Mouse (Mus musculus) hindbrain, postnatal 0 days (tissue): ENCODE measurements at regions not wholly inside any gene's neighbourhood (a gene's known extent, or its start where the extent isn't known, plus 50 kb on each side); places are given as distances from the start of the nearest gene placed in this dataset.

Experiments
- ATAC-seq: fragments of 200-750 bp; cut with Nextera tagmentation; 2 replicates; pipeline ENCODE4 v1.8.0; 2017; ENCODE audit warnings: mild to moderate bottlenecking, moderate TSS enrichment, moderate library complexity
- DNase-seq: peaks from one replicate; pipeline ENCODE4 v3.0.0-alpha.2; 2015; ENCODE audit warnings: low spot score
- H3K27ac ChIP-seq: fragments of 300-500 bp; sonication (generic); 2 replicates; pipeline ENCODE4 v1.5.1; 2014; ENCODE audit warnings: mild to moderate bottlenecking
- H3K27me3 ChIP-seq: fragments of 300-500 bp; sonication (generic); 2 replicates; pipeline ENCODE4 v1.6.1; 2014; ENCODE audit warnings: low read length, mixed read lengths; ENCODE audit not compliant: insufficient read depth
- H3K36me3 ChIP-seq: fragments of 300-500 bp; sonication (generic); 2 replicates; pipeline ENCODE4 v1.6.1; 2014; ENCODE audit warnings: low read length, mixed read lengths; ENCODE audit not compliant: insufficient read depth
- H3K4me1 ChIP-seq: fragments of 300-500 bp; sonication (generic); 2 replicates; pipeline ENCODE4 v1.6.1; 2014; ENCODE audit warnings: antibody characterized with exemption, low read length, mixed read lengths; ENCODE audit not compliant: insufficient read depth
- H3K4me2 ChIP-seq: fragments of 300-500 bp; sonication (generic); 2 replicates; pipeline ENCODE4 v1.6.1; 2014; ENCODE audit warnings: low read depth, mild to moderate bottlenecking, low read length, moderate library complexity, mixed read lengths
- H3K4me3 ChIP-seq: fragments of 300-500 bp; sonication (generic); 2 replicates; pipeline ENCODE4 v1.5.1; 2014; ENCODE audit warnings: low read length
- H3K9ac ChIP-seq: fragments of 300-500 bp; sonication (generic); replicated peaks from 2 replicates; pipeline ENCODE4 v1.6.1; 2014; ENCODE audit warnings: mild to moderate bottlenecking, low read length, moderate library complexity, mixed read lengths
- H3K9me3 ChIP-seq: fragments of 300-500 bp; sonication (generic); 2 replicates; pipeline ENCODE4 v1.6.1; 2016; ENCODE audit warnings: low read length, mixed read lengths
- CTCF ChIP-seq: IDR thresholded peaks from 2 replicates; pipeline ENCODE4 v1.5.1; 2016; ENCODE audit warnings: antibody characterized with exemption, control low read depth, low read depth
- WGBS: fragments of 180-500 bp; shearing (Covaris S2); extraction: QIAGEN DNeasy Blood & Tissue Kit; methylation state at CpG from one replicate; pipeline ENCODE4 v1.1.7; 2014; 5-methylcytosine and 5-hydroxymethylcytosine counted together

DNA sequence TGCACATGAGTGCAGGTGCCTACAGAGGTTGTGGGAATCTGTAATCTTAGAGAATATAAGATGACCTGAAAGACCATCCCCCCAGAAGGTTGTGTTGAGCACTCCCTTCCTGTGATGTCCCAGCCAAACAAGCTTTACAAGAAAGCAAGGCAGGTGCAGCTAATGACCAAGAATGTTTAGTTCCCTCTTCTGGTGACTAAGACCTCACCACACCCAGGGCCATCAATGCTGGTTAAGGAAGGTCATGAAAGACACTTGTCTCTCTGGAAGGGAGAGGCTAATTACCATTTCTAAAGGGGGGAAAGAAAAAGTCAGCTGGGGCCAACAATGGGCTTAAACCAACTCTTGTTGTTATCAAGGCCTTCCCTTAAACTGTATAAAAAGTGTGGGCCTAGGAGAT, 302.9 kb downstream of the 1810013L24Rik start:
- Histone ChIP-seq H3K4me2 (no peak overlapping the region), H3K36me3 (no peaks in the 10 kb centered on the region), H3K9me3 (no peaks in the 10 kb centered on the region), H3K4me3 (no peak overlapping the region), H3K27ac (no peak overlapping the region), H3K27me3 (no peaks in the 10 kb centered on the region), H3K4me1 (no peaks in the 10 kb centered on the region), H3K9ac (no peak overlapping the region)
- no peak for TF ChIP-seq CTCF
- no peak for DNase-seq
- no peak for ATAC-seq

DNA sequence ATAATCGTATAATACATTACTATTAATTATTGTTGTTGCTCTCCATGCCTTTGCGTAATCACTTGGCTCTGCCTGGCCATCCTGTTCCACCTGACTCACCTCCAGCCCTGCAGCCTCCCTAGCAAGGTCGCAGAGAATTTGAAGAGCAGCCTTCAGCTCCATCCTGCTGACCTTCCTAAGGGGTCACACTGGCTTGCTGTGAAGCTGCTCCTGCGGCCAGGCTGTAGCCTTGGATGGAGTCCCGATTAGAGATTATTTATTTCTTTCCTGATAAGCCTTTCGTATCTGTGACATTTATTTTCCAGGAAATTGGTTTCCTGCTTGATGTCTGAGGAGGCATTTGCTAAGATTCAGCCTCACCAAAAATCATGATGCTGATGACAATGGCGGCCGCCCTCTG, 305.5 kb downstream of the 1810013L24Rik start:
- ATAC-seq: no peak
- Histone ChIP-seq H3K27ac (no peak overlapping the region), H3K36me3 (no peaks in the 10 kb centered on the region)

DNA sequence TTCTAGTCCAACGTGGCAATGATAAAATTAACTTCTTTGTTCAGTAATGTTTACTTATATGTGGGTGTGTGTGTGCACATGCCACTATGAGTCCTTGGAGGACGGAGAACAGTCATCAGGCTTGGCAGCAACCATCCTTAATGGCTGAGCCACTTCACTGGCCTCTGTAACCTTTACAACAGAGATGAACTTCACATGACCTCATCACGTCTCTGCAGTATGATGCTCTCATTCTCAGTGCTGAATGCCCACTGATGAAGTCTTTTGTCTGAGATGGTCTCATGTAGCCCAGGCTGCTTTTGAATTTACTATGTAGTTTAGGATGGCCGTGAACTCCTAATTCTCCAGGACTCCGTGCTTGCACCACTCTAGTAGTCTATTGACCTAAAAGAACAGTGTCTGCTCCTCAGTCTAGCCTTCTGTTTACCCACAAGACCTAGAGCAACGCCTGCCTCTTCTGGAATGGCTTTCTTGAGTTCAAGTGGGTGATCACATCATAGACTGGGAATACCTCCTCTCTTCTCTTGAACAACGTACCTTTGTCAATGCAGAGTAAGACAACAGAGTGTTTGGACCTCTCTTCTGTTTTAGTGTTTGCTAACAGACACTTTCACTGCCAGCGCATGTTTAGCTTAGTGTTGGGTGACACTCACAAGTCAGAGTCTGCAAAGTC, 308.8 kb downstream of the 1810013L24Rik start:
- H3K9ac ChIP-seq: no peak overlapping the region
- no peaks in the 10 kb centered on the region for H3K36me3 ChIP-seq
- no peaks in the 10 kb centered on the region for H3K27me3 ChIP-seq
- 76% methylated on average over 8 of the region's 8 CpGs for whole genome bisulfite sequencing
- no peak for TF ChIP-seq CTCF
- ATAC-seq (no peak), DNase-seq (no peak)
- H3K4me2 ChIP-seq: no peak overlapping the region
- H3K9me3 ChIP-seq: no peaks in the 10 kb centered on the region
- H3K4me3 ChIP-seq: no peak overlapping the region
- H3K4me1 ChIP-seq: no peaks in the 10 kb centered on the region
- no peak overlapping the region for H3K27ac ChIP-seq

More for the DNA sequence above, 305.5 kb downstream of the 1810013L24Rik start:
- WGBS: 81% methylated on average over 8 of the region's 8 CpGs
- H3K27me3 ChIP-seq: no peaks in the 10 kb centered on the region
- H3K4me1 ChIP-seq: no peaks in the 10 kb centered on the region
- no peak overlapping the region for H3K4me3 ChIP-seq
- H3K9me3 ChIP-seq: no peaks in the 10 kb centered on the region
- H3K9ac ChIP-seq: no peak overlapping the region
- H3K4me2 ChIP-seq: no peak overlapping the region
- no peak for DNase-seq
- TF ChIP-seq CTCF: no peak

DNA sequence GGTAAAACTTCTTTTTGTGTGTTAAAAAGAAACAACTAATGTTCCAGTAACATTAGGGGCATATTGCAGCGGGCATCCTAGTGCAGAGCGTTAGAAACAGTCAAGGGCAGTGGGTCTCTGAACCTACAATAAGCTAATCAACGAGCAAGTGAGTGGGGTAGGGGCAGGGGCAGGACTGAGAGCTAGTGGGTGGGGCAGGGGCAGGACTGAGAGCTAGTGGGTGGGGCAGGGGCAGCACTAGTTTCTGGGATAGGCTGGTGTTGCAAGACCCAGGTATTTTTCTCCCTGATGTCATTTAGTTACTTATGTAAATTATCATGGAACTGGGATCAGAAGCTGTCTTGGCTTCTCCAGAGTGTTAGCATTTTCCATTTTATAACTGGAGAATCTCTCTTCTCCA, 309.5 kb downstream of the 1810013L24Rik start:
- no peak for DNase-seq
- TF ChIP-seq CTCF: no peak
- ATAC-seq: no peak
- no peaks in the 10 kb centered on the region for H3K4me1 ChIP-seq
- H3K27ac ChIP-seq: no peak overlapping the region
- no peak overlapping the region for H3K9ac ChIP-seq
- 73% methylated on average over 3 of the region's 3 CpGs for WGBS
- no peaks in the 10 kb centered on the region for H3K36me3 ChIP-seq
- H3K27me3 ChIP-seq: no peaks in the 10 kb centered on the region
- no peak overlapping the region for H3K4me3 ChIP-seq
- H3K9me3 ChIP-seq: no peaks in the 10 kb centered on the region
- H3K4me2 ChIP-seq: no peak overlapping the region

DNA sequence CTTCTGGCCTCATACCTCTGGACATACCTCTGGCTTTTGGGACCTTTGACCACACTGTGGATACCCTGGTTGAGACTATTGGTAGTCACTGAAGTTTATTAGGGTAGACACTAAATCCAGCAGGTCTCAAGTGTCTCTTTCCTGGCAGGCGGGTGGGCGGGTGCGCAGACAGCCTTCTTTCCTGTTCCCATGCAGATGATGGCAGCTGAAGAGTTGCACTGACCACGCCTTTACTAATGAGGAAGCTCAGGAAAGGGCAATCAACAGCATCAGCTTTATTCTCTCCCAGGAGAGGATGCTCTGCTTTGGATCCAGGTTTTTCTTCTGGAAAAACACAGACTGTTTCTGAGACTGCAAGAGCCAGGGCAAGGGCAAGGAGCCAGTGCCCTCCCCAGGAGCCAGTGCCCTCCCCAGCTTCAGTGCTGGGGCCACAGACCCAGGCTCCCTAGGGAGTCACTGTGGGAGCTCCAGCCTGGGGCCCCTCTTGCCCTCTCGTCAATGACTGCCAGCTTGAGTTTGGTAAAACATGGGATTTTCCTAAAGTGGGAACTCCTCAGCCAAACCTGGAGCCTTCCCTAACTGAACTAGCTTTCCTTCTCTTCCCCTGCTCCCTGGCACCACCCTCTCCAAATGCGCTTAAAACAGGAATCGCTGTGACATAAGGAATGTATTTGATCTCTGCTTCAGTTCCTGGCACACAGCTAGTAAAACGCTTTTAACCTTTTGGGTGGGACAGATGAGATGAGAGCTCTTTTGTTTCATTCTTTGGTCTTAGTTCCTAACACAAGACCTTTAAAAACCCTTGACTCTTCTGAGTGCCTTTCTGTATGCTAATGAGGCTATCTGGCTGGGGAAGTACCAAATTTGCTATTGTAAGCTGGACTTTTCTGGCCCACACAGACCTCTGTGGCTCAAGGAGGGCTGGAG, 319.6 kb downstream of the 1810013L24Rik start:
- DNase-seq: no peak
- WGBS: 53% methylated on average over 8 of the region's 8 CpGs

DNA sequence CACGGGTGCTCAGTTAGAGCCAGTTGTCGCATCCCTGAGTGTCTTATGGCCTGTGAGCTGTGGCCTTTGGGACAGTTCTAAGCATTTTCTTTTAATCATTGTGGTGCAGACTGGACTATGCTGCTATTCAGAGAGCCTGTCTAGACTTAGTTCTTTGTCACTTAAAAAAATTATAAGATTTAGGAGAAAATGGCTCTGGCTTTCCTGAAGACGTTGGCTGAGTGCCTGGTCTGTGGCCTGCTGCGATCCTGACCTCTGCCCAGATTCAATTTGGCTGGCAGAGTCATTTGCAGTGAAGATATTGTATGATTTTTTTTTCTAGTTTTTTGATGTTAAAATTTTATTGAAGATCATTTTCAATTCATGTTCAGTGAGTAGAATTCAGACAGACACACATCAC, 322.0 kb downstream of the 1810013L24Rik start:
- Histone ChIP-seq H3K36me3 (no peaks in the 10 kb centered on the region), H3K27ac (no peak overlapping the region), H3K9ac (no peak overlapping the region), H3K4me2 (no peak overlapping the region), H3K4me3 (no peak overlapping the region), H3K9me3 (no peaks in the 10 kb centered on the region), H3K4me1 (peaks cover 3% of the 10 kb centered on the region; the same call in 1 of the 2 replicates), H3K27me3 (no peaks in the 10 kb centered on the region)
- WGBS: 56% methylated on average over 4 of the region's 4 CpGs
- DNase-seq: no peak
- ATAC-seq: no peak
- TF ChIP-seq CTCF: no peak

More for the DNA sequence above, 319.6 kb downstream of the 1810013L24Rik start:
- Histone ChIP-seq H3K27ac (no peak overlapping the region), H3K36me3 (no peaks in the 10 kb centered on the region), H3K4me3 (no peak overlapping the region), H3K4me1 (peaks cover 3% of the 10 kb centered on the region; the same call in 1 of the 2 replicates), H3K27me3 (no peaks in the 10 kb centered on the region), H3K4me2 (no peak overlapping the region), H3K9ac (no peak overlapping the region), H3K9me3 (no peaks in the 10 kb centered on the region)
- no peak for ATAC-seq
- no peak for TF ChIP-seq CTCF
